In the genomic region with DNA sequence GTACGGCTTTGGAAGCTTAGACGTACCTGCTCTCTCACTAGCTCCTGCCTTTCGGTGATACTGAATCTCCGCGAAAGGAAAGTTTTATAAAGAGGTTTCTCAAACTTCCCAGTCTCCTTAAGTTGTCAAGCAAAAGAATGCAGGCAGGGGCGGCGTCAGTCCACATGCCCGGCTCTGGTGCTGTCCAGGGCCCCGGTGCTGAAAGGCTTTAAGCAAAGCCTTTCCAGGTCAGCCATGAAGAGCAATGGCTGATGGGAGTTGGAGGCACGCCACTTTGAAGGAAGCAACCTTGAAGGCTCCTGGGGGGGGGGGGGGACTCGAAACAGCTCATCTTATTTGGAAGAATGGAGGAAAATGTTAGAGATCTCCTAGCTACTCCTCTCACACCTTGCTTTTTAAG, we compare ENCODE assay signal across 9 mouse cellular contexts. TPM values are rescaled to one million over a fixed set of nuclear protein-coding genes. Genes with fewer than 3 reads are reported as not detected.
A peak's percentile ranks its signal among the peaks of the same experiment; 100 is the strongest.
DNase-seq lines count a peak whose midpoint lies in the region; ATAC-seq and TF ChIP-seq lines count a peak whose summit lies in the region.
"Had no signal": no experiment of that assay in that cellular context is flagged by ENCODE, and none has a peak within 500 bp of the region (broad histone marks: within the 10 kb centered on the region; RNA-seq: fewer than 3 reads in every experiment).

No protein-coding gene starts in this region.

- no peak overlapping the region for H3K4me3 ChIP-seq in lung, postnatal 0 days (ENCODE audit: low read depth, low read length)
- no peak overlapping the region for H3K4me3 ChIP-seq in embryonic facial prominence, embryonic 11.5 days (ENCODE audit: low read depth, low read length)
- no peak overlapping the region for H3K4me3 ChIP-seq in neural tube, embryonic 11.5 days (ENCODE audit: low read depth, low read length)
- H3K4me3 ChIP-seq in forebrain, embryonic 16.5 days (replicated peaks; ENCODE audit: low read length): no peak overlapping the region
- H3K4me3 ChIP-seq: heart, embryonic 15.5 days; liver, embryonic 13.5 days had no signal

- no peak for TF ChIP-seq EP300 in lung, postnatal 0 days (IDR thresholded peaks at IDR 0.05)

- H3K4me2 ChIP-seq in lung, postnatal 0 days (replicated peaks; ENCODE audit: low read depth, low read length): no peak overlapping the region
- H3K4me2 ChIP-seq in embryonic facial prominence, embryonic 11.5 days (ENCODE audit: low read depth, low read length): no peak overlapping the region
- no peak overlapping the region for H3K4me2 ChIP-seq in neural tube, embryonic 11.5 days (ENCODE audit: low read depth)
- H3K4me2 ChIP-seq in forebrain, embryonic 16.5 days (ENCODE audit: low read length): no peak overlapping the region
- H3K4me2 ChIP-seq: heart, embryonic 15.5 days; liver, embryonic 13.5 days had no signal

- no peak overlapping the region for H3K27ac ChIP-seq in lung, postnatal 0 days (ENCODE audit: low read length)
- H3K27ac ChIP-seq in embryonic facial prominence, embryonic 11.5 days (replicated peaks; ENCODE audit: low read depth, low read length): no peak overlapping the region
- H3K27ac ChIP-seq in neural tube, embryonic 11.5 days (ENCODE audit: low read depth, low read length): no peak overlapping the region
- H3K27ac ChIP-seq in forebrain, embryonic 16.5 days (ENCODE audit: low read length): no peak overlapping the region
- H3K27ac ChIP-seq: heart, embryonic 15.5 days; liver, embryonic 13.5 days had no signal

- ATAC-seq in lung, postnatal 0 days: no peak
- no peak for ATAC-seq in embryonic facial prominence, embryonic 11.5 days (replicated peaks; ENCODE audit: insufficient number of reproducible peaks, low FRiP score, low TSS enrichment, low read depth)
- no peak for ATAC-seq in neural tube, embryonic 11.5 days (ENCODE audit: insufficient read depth, low FRiP score, low TSS enrichment)
- ATAC-seq in forebrain, embryonic 16.5 days: no peak

- 17% methylated on average over 11 of the region's 11 CpGs for WGBS in lung, postnatal 0 days
- 21% methylated on average over 11 of the region's 11 CpGs for WGBS in embryonic facial prominence, embryonic 11.5 days
- 19% methylated on average over 11 of the region's 11 CpGs for WGBS in neural tube, embryonic 11.5 days
- 20% methylated on average over 11 of the region's 11 CpGs for WGBS in forebrain, embryonic 16.5 days

- no peaks in the 10 kb centered on the region for H3K9me3 ChIP-seq in lung, postnatal 0 days (ENCODE audit: low read length)
- H3K9me3 ChIP-seq in embryonic facial prominence, embryonic 11.5 days (replicated peaks; ENCODE audit: control insufficient read depth, low read length): no peaks in the 10 kb centered on the region
- H3K9me3 ChIP-seq in neural tube, embryonic 11.5 days (ENCODE audit: control insufficient read depth, low read length): no peaks in the 10 kb centered on the region
- no peaks in the 10 kb centered on the region for H3K9me3 ChIP-seq in forebrain, embryonic 16.5 days (ENCODE audit: control insufficient read depth, low read length)
- H3K9me3 ChIP-seq: heart, embryonic 15.5 days; liver, embryonic 13.5 days had no signal

- DNase-seq in lung, postnatal 0 days (ENCODE audit: low spot score): peak; percentile 42
- DNase-seq in lung, adult 18-20 months: no peak
- DNase-seq in adrenal gland, postnatal 10 days: peak; percentile 68
- peak; percentile 81 for DNase-seq in embryonic facial prominence, embryonic 11.5 days (ENCODE audit: low spot score)
- DNase-seq in neural tube, embryonic 11.5 days (ENCODE audit: low spot score): peak; percentile 66
- DNase-seq in cerebellum, adult 11 months: no peak
- DNase-seq: liver, embryonic 13.5 days had no signal

- no peak overlapping the region for H3K9ac ChIP-seq in lung, postnatal 0 days (replicated peaks; ENCODE audit: low read depth)
- no peak overlapping the region for H3K9ac ChIP-seq in embryonic facial prominence, embryonic 11.5 days (replicated peaks; ENCODE audit: low read length)
- H3K9ac ChIP-seq in neural tube, embryonic 11.5 days (ENCODE audit: low read length): no peak overlapping the region
- no peak overlapping the region for H3K9ac ChIP-seq in forebrain, embryonic 16.5 days (replicated peaks; ENCODE audit: low read depth, low read length)
- H3K9ac ChIP-seq: heart, embryonic 15.5 days; liver, embryonic 13.5 days had no signal

- no peaks in the 10 kb centered on the region for H3K27me3 ChIP-seq in lung, postnatal 0 days (replicated peaks; ENCODE audit: insufficient read depth, low read length)
- H3K27me3 ChIP-seq in embryonic facial prominence, embryonic 11.5 days (ENCODE audit: control insufficient read depth, insufficient read depth, low read length): no peaks in the 10 kb centered on the region
- no peaks in the 10 kb centered on the region for H3K27me3 ChIP-seq in neural tube, embryonic 11.5 days (ENCODE audit: control insufficient read depth, insufficient read depth, low read length)
- no peaks in the 10 kb centered on the region for H3K27me3 ChIP-seq in forebrain, embryonic 16.5 days (replicated peaks; ENCODE audit: control insufficient read depth, insufficient read depth, low read length)
- H3K27me3 ChIP-seq: liver, embryonic 13.5 days had no signal

- H3K36me3 ChIP-seq in lung, postnatal 0 days (ENCODE audit: insufficient read depth, low read length): no peaks in the 10 kb centered on the region
- no peaks in the 10 kb centered on the region for H3K36me3 ChIP-seq in embryonic facial prominence, embryonic 11.5 days (replicated peaks; ENCODE audit: control insufficient read depth, insufficient read depth, low read depth, low read length)
- no peaks in the 10 kb centered on the region for H3K36me3 ChIP-seq in neural tube, embryonic 11.5 days (ENCODE audit: control insufficient read depth, insufficient read depth, low read length)
- no peaks in the 10 kb centered on the region for H3K36me3 ChIP-seq in forebrain, embryonic 16.5 days (ENCODE audit: control insufficient read depth, insufficient read depth)
- H3K36me3 ChIP-seq: heart, embryonic 15.5 days; liver, embryonic 13.5 days had no signal

- no peaks in the 10 kb centered on the region for H3K4me1 ChIP-seq in lung, postnatal 0 days (ENCODE audit: insufficient read depth, low read depth, low read length)
- no peaks in the 10 kb centered on the region for H3K4me1 ChIP-seq in embryonic facial prominence, embryonic 11.5 days (ENCODE audit: control insufficient read depth, insufficient read depth, low read length)
- H3K4me1 ChIP-seq in neural tube, embryonic 11.5 days (ENCODE audit: control insufficient read depth, insufficient read depth, low read length): peaks cover 3% of the 10 kb centered on the region; the same call in 1 of the 2 replicates
- peaks cover 23% of the 10 kb centered on the region for H3K4me1 ChIP-seq in forebrain, embryonic 16.5 days (replicated peaks; ENCODE audit: control insufficient read depth, insufficient read depth, low read length)
- H3K4me1 ChIP-seq: heart, embryonic 15.5 days; liver, embryonic 13.5 days had no signal

- TF ChIP-seq CTCF in lung, postnatal 0 days (IDR thresholded peaks at IDR 0.05): no peak

RNA-seq across cellular contexts. Expression of a gene that starts 34.3 kb away (rescaled TPM):
- polyA plus RNA-seq in lung, postnatal 0 days (2015; fragmentation: Nextera tagmentation; extraction: Ambion mirVana): 0.38 and 0.44 TPM in 2 replicates
- total RNA-seq in adrenal gland, postnatal 10 days (2021): 1 to 10 TPM in 1 of 2 experiments, under 1 TPM in 1; 0.63 to 1.3 TPM
- polyA plus RNA-seq in embryonic facial prominence, embryonic 11.5 days (2014; fragmentation: Nextera tagmentation; extraction: Ambion mirVana): 5.8 and 8.4 TPM in 2 replicates
- 35.0 and 35.5 TPM in 2 replicates for polyA plus RNA-seq in neural tube, embryonic 11.5 days (2014; fragmentation: Nextera tagmentation; extraction: Ambion mirVana)
- polyA plus RNA-seq in forebrain, embryonic 16.5 days (2015; fragmentation: Nextera tagmentation; extraction: Ambion mirVana): 17.1 and 24.3 TPM in 2 replicates

Comparison
In these comparisons a context has a peak if more than half of its experiments do, and no peak if none do; other contexts are left out.
1. DNase-seq: peak in lung, postnatal 0 days (single experiment), adrenal gland, postnatal 10 days (single experiment), embryonic facial prominence, embryonic 11.5 days (single experiment) and neural tube, embryonic 11.5 days (single experiment); none in lung, adult 18-20 months (0 of 2) and cerebellum, adult 11 months (single experiment).